Mouse (Mus musculus) testis, adult 2 months (tissue): Measurements from ENCODE around the gene Brd3os. TPM values are rescaled to one million over a fixed set of nuclear protein-coding genes. Genes with fewer than 3 reads are reported as not detected.

Source experiments
- H3K27ac ChIP-seq: fragments of 200-500 bp; 2 replicates; pipeline ENCODE4 v1.5.1; 2012; ENCODE audit warnings: low read depth, low read length; ENCODE audit not compliant: control insufficient read depth, insufficient read depth
- H3K27me3 ChIP-seq: fragments of 200-500 bp; 2 replicates; pipeline ENCODE4 v1.6.1; 2012; ENCODE audit warnings: mild to moderate bottlenecking, low read length, moderate library complexity; ENCODE audit not compliant: control insufficient read depth, insufficient read depth
- H3K36me3 ChIP-seq: fragments of 200-500 bp; 2 replicates; pipeline ENCODE4 v1.6.1; 2012; ENCODE audit warnings: mild to moderate bottlenecking, low read length; ENCODE audit not compliant: control insufficient read depth, insufficient read depth
- H3K4me1 ChIP-seq: fragments of 200-500 bp; 2 replicates; pipeline ENCODE4 v1.6.1; 2012; ENCODE audit warnings: low read length; ENCODE audit not compliant: control insufficient read depth, insufficient read depth
- H3K4me3 ChIP-seq: fragments of 200-500 bp; 2 replicates; pipeline ENCODE4 v1.5.1; 2012; ENCODE audit warnings: low read depth, mild to moderate bottlenecking, low read length, moderate library complexity, mixed read lengths; ENCODE audit not compliant: control insufficient read depth
- CTCF ChIP-seq: fragments of 200-500 bp; IDR thresholded peaks from 2 replicates; pipeline ENCODE4 v1.5.1; 2012; ENCODE audit warnings: low read depth, mild to moderate bottlenecking, inconsistent platforms, low read length, moderate library complexity; ENCODE audit not compliant: control insufficient read depth, insufficient read depth, insufficient replicate concordance
- POLR2A ChIP-seq: fragments of 200-500 bp; IDR thresholded peaks from 2 replicates; pipeline ENCODE4 v1.6.1; 2012; ENCODE audit warnings: low read depth, mild to moderate bottlenecking, inconsistent platforms, low read length, moderate library complexity; ENCODE audit not compliant: control insufficient read depth
- polyA plus RNA-seq: library from polyadenylated mRNA; depleted of rRNA; stranded (reverse); fragments of >200 nt; gene quantifications from 2 replicates; pipeline ENCODE4 v1.2.3, GENCODE M21; 2012

The Brd3os gene
- polyA plus RNA-seq, 1 experiment, result 9.7 TPM

GRCm38 (mm10) chr2:27405094-27405884 is 36.8 kb upstream of the Brd3os start:
- H3K4me1 ChIP-seq, result peaks cover 9% of the 10 kb centered on the region
- H3K27ac ChIP-seq, result no peak overlapping the region
- TF ChIP-seq CTCF (no peak), POLR2A (no peak)
- no peak overlapping the region for H3K4me3 ChIP-seq
- H3K36me3 ChIP-seq, result no peaks in the 10 kb centered on the region
- H3K27me3 ChIP-seq, result no peaks in the 10 kb centered on the region

GRCm38 (mm10) chr2:27406928-27407327 is 35.2 kb upstream of the Brd3os start:
- H3K4me1 ChIP-seq, result peaks cover 13% of the 10 kb centered on the region
- TF ChIP-seq POLR2A (no peak), CTCF (no peak)
- no peaks in the 10 kb centered on the region for H3K27me3 ChIP-seq
- H3K4me3 ChIP-seq, result no peak overlapping the region
- H3K27ac ChIP-seq, result no peak overlapping the region
- H3K36me3 ChIP-seq, result no peaks in the 10 kb centered on the region

- no peak overlapping the region for H3K4me3 ChIP-seq
- no peak for TF ChIP-seq CTCF
- TF ChIP-seq POLR2A, result no peak
- no peaks in the 10 kb centered on the region for H3K36me3 ChIP-seq
- H3K4me1 ChIP-seq, result peaks cover 13% of the 10 kb centered on the region
- no peaks in the 10 kb centered on the region for H3K27me3 ChIP-seq
- H3K27ac ChIP-seq, result no peak overlapping the region
Observed at GRCm38 (mm10) chr2:27408194-27408593, 33.9 kb upstream of the Brd3os start.

- no peak overlapping the region for H3K27ac ChIP-seq
Observed at GRCm38 (mm10) chr2:27410518-27411140, 31.5 kb upstream of the Brd3os start.

GRCm38 (mm10) chr2:27411688-27412174 is 30.4 kb upstream of the Brd3os start:
- no peak overlapping the region for H3K4me3 ChIP-seq

More at GRCm38 (mm10) chr2:27410518-27411140, 31.5 kb upstream of the Brd3os start:
- H3K27me3 ChIP-seq, result no peaks in the 10 kb centered on the region
- H3K4me1 ChIP-seq, result peaks cover 10% of the 10 kb centered on the region
- TF ChIP-seq CTCF (no peak), POLR2A (no peak)
- no peak overlapping the region for H3K4me3 ChIP-seq
- no peaks in the 10 kb centered on the region for H3K36me3 ChIP-seq

GRCm38 (mm10) chr2:27412245-27412800 is 29.8 kb upstream of the Brd3os start:
- TF ChIP-seq CTCF (no peak), POLR2A (no peak)
- Histone ChIP-seq H3K4me3 (no peak overlapping the region), H3K27ac (no peak overlapping the region), H3K4me1 (peaks cover 10% of the 10 kb centered on the region), H3K36me3 (no peaks in the 10 kb centered on the region), H3K27me3 (no peaks in the 10 kb centered on the region)

More at GRCm38 (mm10) chr2:27411688-27412174, 30.4 kb upstream of the Brd3os start:
- H3K27ac ChIP-seq, result no peak overlapping the region
- TF ChIP-seq CTCF (no peak), POLR2A (no peak)
- no peaks in the 10 kb centered on the region for H3K36me3 ChIP-seq
- H3K4me1 ChIP-seq, result peaks cover 10% of the 10 kb centered on the region
- no peaks in the 10 kb centered on the region for H3K27me3 ChIP-seq

- no peak for TF ChIP-seq CTCF
- no peak for TF ChIP-seq POLR2A
- Histone ChIP-seq H3K4me3 (no peak overlapping the region), H3K27ac (no peak overlapping the region), H3K4me1 (peaks cover 4% of the 10 kb centered on the region), H3K36me3 (no peaks in the 10 kb centered on the region), H3K27me3 (no peaks in the 10 kb centered on the region)
Observed at GRCm38 (mm10) chr2:27413582-27413935, 28.6 kb upstream of the Brd3os start.
